Mouse (Mus musculus) forebrain, postnatal 0 days (tissue): Measurements from ENCODE around the gene Zfand2a. TPM values are rescaled to one million over a fixed set of nuclear protein-coding genes. Genes with fewer than 3 reads are reported as not detected.

Experiments used
- ATAC-seq: fragments of 200-750 bp; cut with Nextera tagmentation; 2 replicates; pipeline ENCODE4 v1.8.0; 2017; ENCODE audit warnings: mild to moderate bottlenecking, moderate library complexity
- DNase-seq: peaks from one replicate; pipeline ENCODE4 v3.0.0-alpha.2; 2015
- H3K27ac ChIP-seq: fragments of 300-500 bp; sonication (generic); 2 replicates; pipeline ENCODE4 v1.5.1; 2014; ENCODE audit warnings: low read depth, mild to moderate bottlenecking, antibody characterized with exemption, low read length, moderate library complexity, mixed read lengths
- H3K27me3 ChIP-seq: fragments of 300-500 bp; sonication (generic); 2 replicates; pipeline ENCODE4 v1.6.1; 2014; ENCODE audit warnings: mild to moderate bottlenecking, low read length, mixed read lengths; ENCODE audit not compliant: insufficient read depth
- H3K36me3 ChIP-seq: fragments of 300-500 bp; sonication (generic); 2 replicates; pipeline ENCODE4 v1.6.1; 2014; ENCODE audit warnings: mild to moderate bottlenecking, moderate library complexity; ENCODE audit not compliant: insufficient read depth
- H3K4me1 ChIP-seq: fragments of 300-500 bp; sonication (generic); 2 replicates; pipeline ENCODE4 v1.6.1; 2014; ENCODE audit warnings: antibody characterized with exemption; ENCODE audit not compliant: insufficient read depth
- H3K4me2 ChIP-seq: fragments of 300-500 bp; sonication (generic); 2 replicates; pipeline ENCODE4 v1.6.1; 2014; ENCODE audit warnings: low read depth, mild to moderate bottlenecking, moderate library complexity
- H3K4me3 ChIP-seq: fragments of 300-500 bp; sonication (generic); 2 replicates; pipeline ENCODE4 v1.5.1; 2014; ENCODE audit warnings: low read depth, low read length, mixed read lengths
- H3K9ac ChIP-seq: fragments of 300-500 bp; sonication (generic); 2 replicates; pipeline ENCODE4 v1.6.1; 2014; ENCODE audit warnings: mild to moderate bottlenecking
- H3K9me3 ChIP-seq: fragments of 300-500 bp; sonication (generic); 2 replicates; pipeline ENCODE4 v1.6.1; 2016; ENCODE audit warnings: low read length
- CTCF ChIP-seq: sonication (generic); IDR thresholded peaks from 2 replicates; pipeline ENCODE4 v1.5.1; 2016; ENCODE audit warnings: antibody characterized with exemption, control low read depth, low read depth
- WGBS: fragments of 180-500 bp; shearing (Covaris S2); extraction: QIAGEN DNeasy Blood & Tissue Kit; methylation state at CpG from one replicate; pipeline ENCODE4 v1.1.7; 2014; 5-methylcytosine and 5-hydroxymethylcytosine counted together
- polyA plus RNA-seq: library from polyadenylated mRNA; unstranded; fragments of >200 nt; fragmentation: Nextera tagmentation; extraction: Ambion mirVana; gene quantifications from 2 replicates; pipeline ENCODE4 v1.2.1, GENCODE M21; 2015
- total RNA-seq: library from RNA; depleted of rRNA; stranded (reverse); fragments of >200 nt; gene quantifications from 2 replicates; pipeline ENCODE4 v1.2.3, GENCODE M21; 2014

Gene Zfand2a
- total and polyA plus RNA-seq, 2 experiments from 2014 or later, result 29.8 to 50.4 TPM

DNA sequence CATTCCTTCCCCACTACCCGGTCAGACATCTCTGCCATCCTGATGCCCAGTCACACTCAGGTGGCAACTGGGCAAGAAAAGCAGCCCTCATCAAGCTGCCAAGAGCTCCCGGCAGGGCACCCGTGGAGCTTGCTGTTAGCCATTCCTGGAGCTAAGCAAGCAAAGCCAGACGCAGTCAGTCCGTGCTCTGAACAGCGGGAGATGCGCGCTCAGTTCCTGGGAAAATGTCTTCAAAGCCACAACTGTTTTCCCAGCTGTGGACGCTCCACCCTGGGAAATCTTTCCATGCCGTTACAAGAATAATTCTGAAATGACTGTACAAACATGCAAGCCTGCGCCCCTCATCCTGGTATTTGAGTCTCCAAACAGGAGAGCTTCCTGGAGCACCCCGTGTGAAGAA lies 41.9 kb downstream of the Zfand2a start:
- Histone ChIP-seq H3K9me3 (no peaks in the 10 kb centered on the region), H3K27me3 (no peaks in the 10 kb centered on the region), H3K27ac (peak overlapping the region; percentile 59), H3K9ac (no peak overlapping the region), H3K4me3 (no peak overlapping the region), H3K4me2 (no peak overlapping the region), H3K4me1 (no peaks in the 10 kb centered on the region; the same call in 1 of the 2 replicates), H3K36me3 (no peaks in the 10 kb centered on the region)
- DNase-seq, result no peak
- ATAC-seq, result no peak
- no peak for TF ChIP-seq CTCF
- 77% methylated on average over 12 of the region's 12 CpGs for WGBS

DNA sequence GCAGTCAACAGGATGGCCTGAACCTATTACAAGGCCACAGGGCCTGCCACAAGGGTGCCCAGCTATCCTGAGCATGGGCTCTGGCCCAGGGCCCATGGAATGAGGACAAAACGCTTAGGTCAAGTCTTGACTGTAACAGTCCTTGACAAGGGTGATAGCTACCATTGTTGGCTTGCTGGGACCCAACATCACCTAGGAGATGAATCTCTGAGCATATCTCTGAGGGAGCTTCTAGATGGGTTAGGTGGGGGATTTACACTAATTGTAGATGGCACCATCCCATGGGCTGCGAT lies 42.7 kb downstream of the Zfand2a start:
- WGBS, result 87% methylated on average over 2 of the region's 2 CpGs
- no peak for DNase-seq
- H3K4me2 ChIP-seq, result no peak overlapping the region
- no peak for ATAC-seq
- H3K27me3 ChIP-seq, result no peaks in the 10 kb centered on the region
- H3K4me3 ChIP-seq, result no peak overlapping the region
- no peaks in the 10 kb centered on the region for H3K9me3 ChIP-seq
- no peak overlapping the region for H3K9ac ChIP-seq
- H3K27ac ChIP-seq, result no peak overlapping the region
- TF ChIP-seq CTCF, result no peak
- no peaks in the 10 kb centered on the region; the same call in 1 of the 2 replicates for H3K4me1 ChIP-seq
- no peaks in the 10 kb centered on the region for H3K36me3 ChIP-seq

DNA sequence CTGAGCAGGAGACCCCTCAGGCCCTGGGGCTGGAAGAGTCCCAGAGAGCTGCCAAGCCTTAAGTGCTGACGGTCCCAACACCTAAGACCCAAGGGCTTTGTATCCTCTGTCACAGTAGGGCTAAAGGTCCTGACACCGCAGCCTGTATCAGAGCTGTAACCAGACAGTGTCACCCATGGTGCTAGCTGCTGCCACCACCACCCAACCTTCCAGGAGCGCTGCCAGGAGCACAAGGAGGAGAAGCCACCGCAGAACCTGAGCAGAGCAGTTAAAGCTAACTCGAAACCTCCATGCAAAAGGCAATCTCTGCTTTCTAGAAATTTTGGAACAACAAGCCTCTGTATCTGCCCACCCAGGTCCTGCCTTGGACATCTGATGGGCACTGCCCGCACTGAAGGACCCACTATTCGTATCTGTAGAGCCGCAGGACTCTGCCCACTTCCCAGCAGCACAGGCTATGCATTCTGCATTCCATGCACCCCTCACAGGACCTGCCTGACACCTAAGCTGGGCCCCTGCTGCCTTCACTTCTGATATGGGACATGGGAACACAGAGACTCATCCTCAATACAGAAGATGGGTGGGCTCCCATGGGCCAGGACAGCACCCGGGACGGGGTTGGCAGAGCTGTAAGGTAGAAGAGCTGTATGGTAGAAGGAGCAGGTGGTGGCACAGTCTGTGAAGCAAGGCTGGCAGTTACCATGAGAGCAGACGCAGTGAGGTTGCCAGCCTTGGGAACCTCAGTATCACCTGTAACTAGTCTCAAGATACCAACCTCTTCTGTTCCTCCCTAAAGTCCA lies 43.2 kb downstream of the Zfand2a start:
- TF ChIP-seq CTCF, result no peak
- no peaks in the 10 kb centered on the region for H3K27me3 ChIP-seq
- DNase-seq, result no peak
- ATAC-seq, result peak; percentile 34; the same call in 1 of the 2 replicates
- no peaks in the 10 kb centered on the region for H3K36me3 ChIP-seq
- no peak overlapping the region for H3K4me3 ChIP-seq
- no peak overlapping the region for H3K4me2 ChIP-seq
- H3K9ac ChIP-seq, result no peak overlapping the region
- peaks cover 1% of the 10 kb centered on the region; the same call in 1 of the 2 replicates for H3K4me1 ChIP-seq
- H3K9me3 ChIP-seq, result no peaks in the 10 kb centered on the region
- no peak overlapping the region for H3K27ac ChIP-seq
- WGBS, result 82% methylated on average over 11 of the region's 11 CpGs

DNA sequence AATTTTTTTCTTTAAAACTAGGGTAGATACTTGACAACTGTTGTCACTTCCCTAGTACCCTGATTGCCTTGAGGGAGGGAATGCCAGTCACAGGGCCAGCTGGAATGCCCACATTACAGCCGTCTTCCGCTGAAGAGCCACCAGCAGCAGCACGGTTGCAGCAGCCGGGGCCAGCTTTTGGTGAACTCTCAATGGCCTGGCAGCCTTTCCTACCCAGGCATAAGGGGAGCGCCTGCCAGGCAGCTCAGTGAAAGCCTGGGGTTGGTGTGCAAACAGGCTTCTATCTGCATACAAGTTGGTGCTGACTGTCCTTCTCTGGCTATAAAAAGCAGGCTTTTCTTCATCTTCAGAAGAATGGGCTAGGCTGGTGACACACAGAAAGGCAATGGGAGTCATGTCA lies 43.9 kb downstream of the Zfand2a start:
- Histone ChIP-seq H3K4me2 (no peak overlapping the region), H3K4me3 (no peak overlapping the region), H3K27ac (no peak overlapping the region), H3K4me1 (peaks cover 8% of the 10 kb centered on the region), H3K9me3 (no peaks in the 10 kb centered on the region), H3K9ac (no peak overlapping the region), H3K36me3 (no peaks in the 10 kb centered on the region), H3K27me3 (no peaks in the 10 kb centered on the region)
- DNase-seq (no peak), ATAC-seq (peak; percentile 60; the same call in 1 of the 2 replicates)
- no peak for TF ChIP-seq CTCF
- 49% methylated on average over 5 of the region's 5 CpGs for WGBS

DNA sequence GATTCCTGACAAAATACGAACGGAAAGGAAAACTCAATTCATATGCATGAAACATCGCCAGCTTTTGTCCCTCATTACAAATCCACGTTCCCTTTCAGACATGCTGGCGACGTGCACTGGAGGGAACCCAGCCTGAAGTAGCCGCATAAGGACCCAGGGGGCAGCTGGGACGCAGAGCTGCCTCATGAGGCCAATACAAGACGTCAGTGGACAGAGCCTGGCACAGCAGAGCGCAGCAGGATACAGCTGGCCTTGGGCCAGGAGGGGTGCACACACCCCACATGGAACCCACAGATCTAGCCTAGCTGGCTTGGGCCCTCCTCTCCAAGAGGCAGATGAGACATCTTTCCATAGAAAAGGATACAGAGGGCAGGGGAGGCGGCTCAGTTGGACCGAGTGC lies 45.9 kb downstream of the Zfand2a start:
- no peak overlapping the region for H3K9ac ChIP-seq
- no peak overlapping the region for H3K27ac ChIP-seq
- DNase-seq, result no peak
- ATAC-seq, result no peak
- H3K36me3 ChIP-seq, result no peaks in the 10 kb centered on the region
- WGBS, result 36% methylated on average over 12 of the region's 12 CpGs
- TF ChIP-seq CTCF, result no peak
- peaks cover 23% of the 10 kb centered on the region for H3K4me1 ChIP-seq
- H3K4me2 ChIP-seq, result no peak overlapping the region
- H3K27me3 ChIP-seq, result no peaks in the 10 kb centered on the region
- H3K9me3 ChIP-seq, result no peaks in the 10 kb centered on the region
- no peak overlapping the region for H3K4me3 ChIP-seq

DNA sequence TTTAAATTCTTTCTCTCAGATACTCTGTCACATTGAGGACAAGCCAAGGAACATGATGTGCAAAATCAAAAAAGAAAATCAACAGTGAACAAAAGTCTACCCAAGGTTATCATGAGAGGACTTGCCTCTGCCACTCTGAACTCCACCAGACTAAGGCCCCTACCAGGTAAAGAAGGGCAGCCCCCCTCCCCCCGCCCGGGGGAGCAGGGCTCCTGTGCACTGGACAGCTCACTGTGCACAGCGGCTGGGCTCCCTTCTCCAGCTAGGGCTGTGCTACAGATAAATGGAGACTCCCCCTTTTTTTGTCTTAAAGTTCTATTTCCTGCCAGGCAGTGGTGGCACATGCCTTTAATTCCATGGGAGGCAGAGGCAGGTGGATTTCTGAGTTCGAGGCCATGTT lies 46.6 kb downstream of the Zfand2a start:
- no peak for TF ChIP-seq CTCF
- Histone ChIP-seq H3K4me2 (no peak overlapping the region), H3K36me3 (no peaks in the 10 kb centered on the region), H3K4me1 (peaks cover 23% of the 10 kb centered on the region), H3K27me3 (no peaks in the 10 kb centered on the region), H3K9me3 (no peaks in the 10 kb centered on the region), H3K27ac (no peak overlapping the region), H3K9ac (no peak overlapping the region), H3K4me3 (no peak overlapping the region)
- DNase-seq (no peak), ATAC-seq (no peak)
- 93% methylated on average over 4 of the region's 4 CpGs for WGBS

DNA sequence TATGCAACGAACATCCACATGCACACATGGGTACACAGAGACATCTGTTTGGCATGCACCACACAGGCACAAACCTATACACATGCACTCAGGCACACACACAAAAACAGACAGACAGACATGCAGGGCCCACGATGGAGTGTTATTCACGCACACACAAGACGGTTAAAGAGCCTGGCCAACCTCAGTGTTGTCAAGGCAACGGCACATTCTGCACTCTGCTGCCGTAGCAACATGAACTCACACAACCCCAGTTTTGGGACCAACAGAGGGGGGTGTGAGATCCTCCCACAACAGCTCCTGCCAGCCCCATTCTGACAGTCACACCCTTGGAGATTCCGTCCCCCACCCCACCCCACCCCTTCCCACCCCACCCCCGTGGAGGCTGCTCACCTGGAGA lies 49.4 kb downstream of the Zfand2a start:
- Histone ChIP-seq H3K9me3 (no peaks in the 10 kb centered on the region), H3K27me3 (no peaks in the 10 kb centered on the region), H3K4me2 (peak overlapping the region; percentile 21; the same call in 1 of the 2 replicates), H3K9ac (no peak overlapping the region), H3K36me3 (no peaks in the 10 kb centered on the region), H3K27ac (peak overlapping the region; percentile 73), H3K4me1 (peaks cover 27% of the 10 kb centered on the region), H3K4me3 (no peak overlapping the region)
- peak; percentile 93 for ATAC-seq
- WGBS, result 4% methylated on average over 8 of the region's 8 CpGs
- peak; percentile 85 for DNase-seq
- no peak for TF ChIP-seq CTCF
